Mouse (Mus musculus): ENCODE measurements around the gene Napepld. TPM values are rescaled to one million over a fixed set of nuclear protein-coding genes. Genes with fewer than 3 reads are reported as not detected.

The Napepld gene
- polyA plus RNA-seq, 2 experiments, result 2.2 to 2.3 TPM

- H3K9ac ChIP-seq (ENCODE audit: low read depth, low read length, severe bottlenecking), result no peak overlapping the region
- no peak overlapping the region for H3K27ac ChIP-seq (replicated peaks; ENCODE audit: low read depth, low read length)
- H3K9me3 ChIP-seq (ENCODE audit: control insufficient read depth, low read length), result no peaks in the 10 kb centered on the region
- H3K27me3 ChIP-seq (ENCODE audit: control insufficient read depth, insufficient read depth, low read length), result no peaks in the 10 kb centered on the region
- ATAC-seq (ENCODE audit: low FRiP score, low read depth), result no peak
- TF ChIP-seq POLR2A (IDR thresholded peaks at IDR 0.05; ENCODE audit: borderline replicate concordance, extremely low read depth, insufficient read depth, insufficient read length), result no peak
- DNase-seq (ENCODE audit: low spot score), result no peak
- 84% methylated on average over 20 of the region's 20 CpGs for WGBS
- peaks cover 6% of the 10 kb centered on the region for H3K4me1 ChIP-seq (ENCODE audit: control insufficient read depth, insufficient read depth, low read length)
- peak overlapping the region; percentile 16 for H3K4me3 ChIP-seq (replicated peaks; ENCODE audit: low read length)
- peaks cover 10% of the 10 kb centered on the region for H3K36me3 ChIP-seq (ENCODE audit: control insufficient read depth, insufficient read depth, low read length)
- H3K4me2 ChIP-seq (replicated peaks; ENCODE audit: low read depth, low read length, severe bottlenecking), result peak overlapping the region; percentile 19; the same call in 1 of the 2 replicates
These were observed 33.9 kb upstream of the Napepld start for GRCm38 (mm10) chr5:21735100-21735499.

GRCm38 (mm10) chr5:21732930-21733329 lies 31.7 kb upstream of the Napepld start:
- Histone ChIP-seq H3K9ac (ENCODE audit: low read depth, low read length, severe bottlenecking) (no peak overlapping the region), H3K4me2 (replicated peaks; ENCODE audit: low read depth, low read length, severe bottlenecking) (no peak overlapping the region), H3K36me3 (ENCODE audit: control insufficient read depth, insufficient read depth, low read length) (no peaks in the 10 kb centered on the region), H3K4me1 (ENCODE audit: control insufficient read depth, insufficient read depth, low read length) (peaks cover 3% of the 10 kb centered on the region), H3K27ac (replicated peaks; ENCODE audit: low read depth, low read length) (no peak overlapping the region), H3K27me3 (ENCODE audit: control insufficient read depth, insufficient read depth, low read length) (no peaks in the 10 kb centered on the region), H3K9me3 (ENCODE audit: control insufficient read depth, low read length) (no peaks in the 10 kb centered on the region), H3K4me3 (replicated peaks; ENCODE audit: low read length) (no peak overlapping the region)
- TF ChIP-seq POLR2A (IDR thresholded peaks at IDR 0.05; ENCODE audit: borderline replicate concordance, extremely low read depth, insufficient read depth, insufficient read length), result no peak
- 43% methylated on average over 8 of the region's 8 CpGs for WGBS
- ATAC-seq (ENCODE audit: low FRiP score, low read depth), result peak; percentile 34
- DNase-seq (ENCODE audit: low spot score), result peak; percentile 40

- Histone ChIP-seq H3K27me3 (ENCODE audit: control insufficient read depth, insufficient read depth, low read length) (no peaks in the 10 kb centered on the region), H3K9ac (ENCODE audit: low read depth, low read length, severe bottlenecking) (no peak overlapping the region), H3K27ac (replicated peaks; ENCODE audit: low read depth, low read length) (no peak overlapping the region), H3K4me2 (replicated peaks; ENCODE audit: low read depth, low read length, severe bottlenecking) (no peak overlapping the region), H3K4me3 (replicated peaks; ENCODE audit: low read length) (no peak overlapping the region), H3K9me3 (ENCODE audit: control insufficient read depth, low read length) (no peaks in the 10 kb centered on the region), H3K36me3 (ENCODE audit: control insufficient read depth, insufficient read depth, low read length) (no peaks in the 10 kb centered on the region), H3K4me1 (ENCODE audit: control insufficient read depth, insufficient read depth, low read length) (no peaks in the 10 kb centered on the region)
- no peak for DNase-seq (ENCODE audit: low spot score)
- no peak for TF ChIP-seq POLR2A (IDR thresholded peaks at IDR 0.05; ENCODE audit: borderline replicate concordance, extremely low read depth, insufficient read depth, insufficient read length)
- WGBS, result 83% methylated on average over 3 of the region's 3 CpGs
- ATAC-seq (ENCODE audit: low FRiP score, low read depth), result no peak
These were observed 31.1 kb upstream of the Napepld start for GRCm38 (mm10) chr5:21732177-21732911.

DNA sequence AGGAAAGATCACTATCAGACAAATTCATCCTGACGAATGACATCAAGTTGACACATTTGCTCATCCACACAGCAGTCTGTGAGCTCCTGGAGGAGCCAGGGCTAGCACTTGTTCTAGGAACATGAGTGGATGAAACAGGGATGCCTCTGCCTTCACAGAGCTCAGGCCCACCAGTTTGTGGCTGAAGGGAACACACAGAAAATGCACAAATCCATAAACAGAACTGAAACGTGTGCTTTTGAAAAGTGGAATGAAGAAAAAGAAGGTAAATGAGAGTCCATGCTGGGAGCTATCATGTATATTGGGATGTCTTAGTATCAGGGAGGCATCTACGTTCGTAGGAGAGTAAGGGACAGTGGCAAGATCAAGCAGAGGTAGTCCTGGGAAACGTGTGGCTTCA lies 27.9 kb upstream of the Napepld start:
- H3K4me2 ChIP-seq (replicated peaks; ENCODE audit: low read depth, low read length, severe bottlenecking), result no peak overlapping the region
- H3K27ac ChIP-seq (replicated peaks; ENCODE audit: low read depth, low read length), result no peak overlapping the region
- H3K27me3 ChIP-seq (ENCODE audit: control insufficient read depth, insufficient read depth, low read length), result no peaks in the 10 kb centered on the region
- H3K9ac ChIP-seq (ENCODE audit: low read depth, low read length, severe bottlenecking), result no peak overlapping the region
- ATAC-seq (ENCODE audit: low FRiP score, low read depth) (no peak), DNase-seq (ENCODE audit: low spot score) (no peak)
- H3K4me3 ChIP-seq (replicated peaks; ENCODE audit: low read length), result no peak overlapping the region
- no peak for TF ChIP-seq POLR2A (IDR thresholded peaks at IDR 0.05; ENCODE audit: borderline replicate concordance, extremely low read depth, insufficient read depth, insufficient read length)
- no peaks in the 10 kb centered on the region for H3K9me3 ChIP-seq (ENCODE audit: control insufficient read depth, low read length)
- peaks cover 8% of the 10 kb centered on the region; the same call in 1 of the 2 replicates for H3K4me1 ChIP-seq (ENCODE audit: control insufficient read depth, insufficient read depth, low read length)
- 78% methylated on average over 5 of the region's 5 CpGs for WGBS
- H3K36me3 ChIP-seq (ENCODE audit: control insufficient read depth, insufficient read depth, low read length), result no peaks in the 10 kb centered on the region

GRCm38 (mm10) chr5:21724872-21725271 lies 23.7 kb upstream of the Napepld start:
- peak; percentile 30 for DNase-seq (ENCODE audit: low spot score)
- Histone ChIP-seq H3K4me3 (replicated peaks; ENCODE audit: low read length) (no peak overlapping the region), H3K4me2 (replicated peaks; ENCODE audit: low read depth, low read length, severe bottlenecking) (no peak overlapping the region), H3K9ac (ENCODE audit: low read depth, low read length, severe bottlenecking) (no peak overlapping the region), H3K27me3 (ENCODE audit: control insufficient read depth, insufficient read depth, low read length) (no peaks in the 10 kb centered on the region), H3K27ac (replicated peaks; ENCODE audit: low read depth, low read length) (peak overlapping the region; percentile 77), H3K4me1 (ENCODE audit: control insufficient read depth, insufficient read depth, low read length) (peaks cover 8% of the 10 kb centered on the region; the same call in 1 of the 2 replicates), H3K36me3 (ENCODE audit: control insufficient read depth, insufficient read depth, low read length) (no peaks in the 10 kb centered on the region), H3K9me3 (ENCODE audit: control insufficient read depth, low read length) (no peaks in the 10 kb centered on the region)
- 30% methylated on average over 7 of the region's 7 CpGs for WGBS
- ATAC-seq (ENCODE audit: low FRiP score, low read depth), result 0 out of 2 replicates have a peak, but pooled peaks have one; percentile 55
- no peak for TF ChIP-seq POLR2A (IDR thresholded peaks at IDR 0.05; ENCODE audit: borderline replicate concordance, extremely low read depth, insufficient read depth, insufficient read length)

All from limb, embryonic 14.5 days (tissue).